Comparison of ENCODE assay signal across 50 mouse cellular contexts in genomic region chr12:72953089-72953488, GRCm38 (mm10). TPM values are rescaled to one million over a fixed set of nuclear protein-coding genes. Genes with fewer than 3 reads are reported as not detected.
"Had no signal": no experiment of that assay in that cellular context is flagged by ENCODE, and none has a peak within 500 bp of the region (broad histone marks: within the 10 kb centered on the region; RNA-seq: fewer than 3 reads in every experiment).

No protein-coding gene starts in this region.

- H3K9me3 ChIP-seq: heart, embryonic 12.5 days; heart, embryonic 13.5 days; heart, embryonic 15.5 days; hindbrain, embryonic 10.5 days; hindbrain, embryonic 12.5 days; hindbrain, embryonic 13.5 days; hindbrain, embryonic 15.5 days; intestine, embryonic 15.5 days; kidney, embryonic 15.5 days had no signal

- H3K4me1 ChIP-seq: hindbrain, embryonic 10.5 days; hindbrain, embryonic 12.5 days; hindbrain, embryonic 13.5 days; hindbrain, embryonic 15.5 days; intestine, embryonic 15.5 days; kidney, embryonic 15.5 days had no signal

- H3K4me3 ChIP-seq: heart, embryonic 12.5 days; heart, embryonic 13.5 days; heart, embryonic 15.5 days; hindbrain, embryonic 10.5 days; hindbrain, embryonic 12.5 days; hindbrain, embryonic 13.5 days; hindbrain, embryonic 15.5 days; intestine, embryonic 15.5 days; kidney, embryonic 15.5 days; layer of hippocampus, adult 2 months; left cerebral cortex, adult 2 months had no signal

- ATAC-seq: hindbrain, embryonic 16.5 days; hindbrain, postnatal 0 days; inflammation-experienced regulatory T-cells, adult 6 months; intestine, embryonic 15.5 days; intestine, embryonic 16.5 days; intestine, postnatal 0 days had no signal

- H3K36me3 ChIP-seq: heart, embryonic 12.5 days; heart, embryonic 13.5 days; heart, embryonic 15.5 days; hindbrain, embryonic 10.5 days; hindbrain, embryonic 12.5 days; hindbrain, embryonic 13.5 days; hindbrain, embryonic 15.5 days; intestine, embryonic 15.5 days; kidney, embryonic 15.5 days had no signal

- H3K4me2 ChIP-seq: heart, embryonic 11.5 days; heart, embryonic 12.5 days; heart, embryonic 13.5 days; heart, embryonic 15.5 days; hindbrain, embryonic 12.5 days; hindbrain, embryonic 13.5 days; hindbrain, embryonic 14.5 days; hindbrain, embryonic 15.5 days; intestine, embryonic 15.5 days; kidney, embryonic 15.5 days had no signal

- H3K9ac ChIP-seq: heart, embryonic 12.5 days; heart, embryonic 13.5 days; heart, embryonic 15.5 days; hindbrain, embryonic 12.5 days; hindbrain, embryonic 13.5 days; hindbrain, embryonic 14.5 days; hindbrain, embryonic 15.5 days; intestine, embryonic 15.5 days; kidney, embryonic 15.5 days had no signal

- H3K27ac ChIP-seq: heart, embryonic 13.5 days; heart, embryonic 15.5 days; hindbrain, embryonic 10.5 days; hindbrain, embryonic 12.5 days; hindbrain, embryonic 13.5 days; hindbrain, embryonic 14.5 days; hindbrain, embryonic 15.5 days; hindbrain, postnatal 0 days; intestine, embryonic 15.5 days; kidney, embryonic 15.5 days; kidney, postnatal 0 days; layer of hippocampus, adult 2 months; left cerebral cortex, adult 2 months had no signal

- DNase-seq: heart, postnatal 10 days; heart, postnatal 14 days; heart, postnatal 36 days; heart, postnatal 4 days; kidney, adult 11 months; kidney, adult 18-20 months; kidney, adult 2 months; kidney, adult 8-10 months; kidney, adult 9 months; kidney, postnatal 10 days; kidney, postnatal 14 days; kidney, postnatal 25 days; kidney, postnatal 36 days; kidney, postnatal 4 days; layer of hippocampus, adult 9-11 months; layer of hippocampus, postnatal 36 days had no signal

RNA-seq across cellular contexts. Expression of gene 4930447C04Rik, which starts 12.5 kb away (rescaled TPM):
- polyA plus RNA-seq: inflammation-experienced regulatory T-cells, adult 6 months; kidney, adult 2 months; large intestine, adult 2 months had no signal

RNA-seq across cellular contexts. Expression of gene Six6, which starts 13.4 kb away (rescaled TPM):
- total RNA-seq: heart, postnatal 10 days; heart, postnatal 14 days; heart, postnatal 36 days; heart, postnatal 4 days; hematopoietic stem cell, adult 5-6 weeks; hindbrain, postnatal 0 days; layer of hippocampus, adult 18-20 months; layer of hippocampus, adult 2 months; layer of hippocampus, adult 8-10 months; layer of hippocampus, postnatal 10 days; layer of hippocampus, postnatal 14 days; layer of hippocampus, postnatal 25 days; layer of hippocampus, postnatal 36 days; left cerebral cortex, adult 18-20 months; left cerebral cortex, adult 2 months; left cerebral cortex, adult 8-10 months had no signal
- polyA plus RNA-seq: heart, embryonic 11.5 days; heart, embryonic 12.5 days; heart, embryonic 13.5 days; heart, embryonic 14.5 days; heart, embryonic 15.5 days; heart, embryonic 16.5 days; heart, postnatal 0 days; hindbrain, embryonic 12.5 days; hindbrain, embryonic 13.5 days; hindbrain, embryonic 14.5 days; hindbrain, embryonic 15.5 days; hindbrain, embryonic 16.5 days; hindbrain, postnatal 0 days; inflammation-experienced regulatory T-cells, adult 6 months; intestine, embryonic 14.5 days; intestine, embryonic 15.5 days; intestine, embryonic 16.5 days; intestine, postnatal 0 days; kidney, adult 2 months; kidney, embryonic 14.5 days; kidney, embryonic 15.5 days; kidney, embryonic 16.5 days; kidney, postnatal 0 days; large intestine, adult 2 months had no signal
